Mouse (Mus musculus) erythroblast, embryonic 14.5 days (primary cell): ENCODE data around the gene Slc38a5.

Experiments used
- GATA1 ChIP-seq: IDR thresholded peaks from 2 replicates; pipeline ENCODE4 v1.6.1; 2012; ENCODE audit warnings: low read length, inconsistent platforms, mixed read lengths
- TAL1 ChIP-seq: IDR thresholded peaks from 3 replicates; pipeline ENCODE4 v1.6.1; 2012; ENCODE audit warnings: low read length, inconsistent platforms, mixed read lengths

DNA sequence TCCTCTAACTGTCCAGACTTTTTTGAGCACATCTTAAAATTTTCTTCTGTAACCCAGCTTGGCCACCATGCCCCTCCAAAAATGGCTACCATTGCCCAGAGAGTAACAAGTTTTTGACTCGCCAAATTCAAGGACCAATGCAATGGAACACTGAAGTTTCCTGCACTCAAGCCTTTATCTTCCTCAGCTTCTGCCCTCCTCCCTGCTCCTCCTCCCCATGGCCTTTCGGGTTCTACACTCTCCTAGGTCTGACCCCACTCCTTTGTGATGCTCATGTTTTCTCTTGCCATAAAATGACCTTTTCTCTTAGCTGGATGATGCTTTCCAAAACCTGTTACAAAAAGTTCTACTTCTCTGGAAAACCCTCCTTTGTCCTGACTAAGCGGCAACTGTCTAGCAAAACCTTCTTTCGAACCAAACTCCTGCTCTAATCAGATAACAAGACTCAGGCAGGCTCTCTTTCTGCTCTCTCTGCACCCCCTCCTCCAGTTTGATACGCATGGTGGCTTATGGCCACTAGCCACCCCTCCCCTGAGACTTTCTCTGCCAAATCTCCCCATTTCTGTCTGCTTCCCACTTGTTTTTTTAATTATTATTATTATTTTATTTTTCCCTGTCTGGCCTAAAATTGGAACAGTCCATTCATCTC is 7.7 kb upstream of the Slc38a5 start:
- TF ChIP-seq GATA1 = no peak
- no peak for TF ChIP-seq TAL1
